Mouse (Mus musculus) Patski (cell line): ENCODE data around the gene Adk. TPM values are rescaled to one million over a fixed set of nuclear protein-coding genes. Genes with fewer than 3 reads are reported as not detected.

ENCODE experiments used
- ATAC-seq: fragments of 100-300 bp; one replicate; pipeline ENCODE4 v1.8.0; 2021
- CTCF ChIA-PET: fragments of 350-600 bp; sonication (Branson Sonifier 250); formaldehyde crosslinking; loops from one replicate; lab custom pipeline; 2022; ENCODE audit warnings: inconsistent platforms; lab: Charles Lee
- POLR2A ChIA-PET: fragments of 350-600 bp; sonication (Branson Sonifier 250); formaldehyde crosslinking; loops from one replicate; lab custom pipeline; 2022; ENCODE audit warnings: antibody characterized with exemption, inconsistent platforms; lab: Charles Lee
- DNase-seq: peaks from one replicate; pipeline ENCODE4 v3.0.0-alpha.2; 2011; ENCODE audit warnings: low read depth, low spot score
- H3K27me3 ChIP-seq: fragments of 371-371 bp; one replicate; pipeline ENCODE4 v1.5.1; 2021
- CTCF ChIP-seq: fragments of 100-300 bp; IDR thresholded peaks from one replicate; pipeline ENCODE4 v1.5.1; 2021
- in situ Hi-C: fragments of 300-500 bp; cut with MboI; formaldehyde crosslinking; loops from 3 replicates; pipeline ENCODE4 v1.11.1; 2018; ENCODE audit warnings: low pct_unique_long_range_greater_than_20kb, mixed read lengths
- polyA plus RNA-seq: library from polyadenylated mRNA; unstranded; gene quantifications from one replicate; pipeline ENCODE4 v1.2.3, GENCODE M21; 2021

The Adk gene
- polyA plus RNA-seq, 1 experiment from 2014 or later, result 55.1 TPM

GRCm38 (mm10) chr14:21062766-21063513, 10.6 kb downstream of the Adk start:
- ATAC-seq, result no peak
- ChIA-PET CTCF (interaction anchor here (0.7 to 3.4 kb wide), 2 partner anchors 12 to 53 kb away, joined by 3 to 13 read pairs; no protein-coding TSS in a partner anchor), POLR2A (interaction anchor here (0.6 to 1.1 kb wide), 2 partner anchors 10 to 1315 kb away, joined by 3 read pairs; partner anchors contain the start of genes Adk and Ap3m1)
- no peaks in the 10 kb centered on the region for H3K27me3 ChIP-seq
- in situ Hi-C loops, result no loop called here
- DNase-seq, result no peak
- no peak for TF ChIP-seq CTCF

- H3K27me3 ChIP-seq, result no peaks in the 10 kb centered on the region
- CTCF ChIA-PET, result interaction anchor here (1.0 kb wide), 1 partner anchor 15 kb away, joined by 3 read pairs; no protein-coding TSS in a partner anchor
- no peak for DNase-seq
- POLR2A ChIA-PET, result interaction anchor here (0.7 to 1.0 kb wide), 4 partner anchors 11 to 48 kb away, joined by 3 to 4 read pairs (median 3); partner anchors contain the start of genes Adk and Ap3m1
- in situ Hi-C loops, result no loop called here
- no peak for TF ChIP-seq CTCF
- no peak for ATAC-seq
Measured at GRCm38 (mm10) chr14:21064321-21064720, 11.9 kb downstream of the Adk start.

GRCm38 (mm10) chr14:21065490-21066162, 13.3 kb downstream of the Adk start:
- in situ Hi-C loops, result no loop called here
- ChIA-PET POLR2A (interaction anchor here (0.7 kb wide), 1 partner anchor 26 kb away, joined by 3 read pairs; no protein-coding TSS in a partner anchor), CTCF (interaction anchor here (1.2 kb wide), 1 partner anchor 10 kb away, joined by 3 read pairs; no protein-coding TSS in a partner anchor)
- no peak for ATAC-seq
- no peak for DNase-seq
- TF ChIP-seq CTCF, result no peak
- H3K27me3 ChIP-seq, result no peaks in the 10 kb centered on the region

- in situ Hi-C loops, result no loop called here
- ChIA-PET POLR2A (no interaction called here), CTCF (interaction anchor here (1.0 to 3.4 kb wide), 4 partner anchors 10 to 43 kb away, joined by 4 to 15 read pairs (median 5); partner anchors contain the start of genes Adk and Ap3m1)
- no peak for DNase-seq
- no peaks in the 10 kb centered on the region for H3K27me3 ChIP-seq
- no peak for ATAC-seq
- TF ChIP-seq CTCF, result peak; percentile 48
Measured at GRCm38 (mm10) chr14:21069594-21069993, 17.2 kb downstream of the Adk start.

- DNase-seq (no peak), ATAC-seq (no peak)
- ChIA-PET CTCF (interaction anchor here (0.7 to 3.1 kb wide), 2 partner anchors 12 to 270 kb away, joined by 3 to 13 read pairs; no protein-coding TSS in a partner anchor), POLR2A (no interaction called here)
- TF ChIP-seq CTCF, result no peak
- H3K27me3 ChIP-seq, result no peaks in the 10 kb centered on the region
- in situ Hi-C loops, result no loop called here
Measured at GRCm38 (mm10) chr14:21073981-21074380, 21.6 kb downstream of the Adk start.

GRCm38 (mm10) chr14:21074398-21075320, 22.3 kb downstream of the Adk start:
- no peaks in the 10 kb centered on the region for H3K27me3 ChIP-seq
- POLR2A ChIA-PET, result interaction anchor here (0.6 to 1.5 kb wide), 3 partner anchors 10 to 24 kb away, joined by 3 to 4 read pairs (median 4); no protein-coding TSS in a partner anchor
- no peak for ATAC-seq
- DNase-seq, result no peak
- CTCF ChIA-PET, result interaction anchor here (0.7 to 3.1 kb wide), 6 partner anchors 8 to 271 kb away, joined by 3 to 13 read pairs (median 4); partner anchors contain the start of gene Adk
- in situ Hi-C loops, result no loop called here
- TF ChIP-seq CTCF, result no peak

- H3K27me3 ChIP-seq, result no peaks in the 10 kb centered on the region
- POLR2A ChIA-PET, result interaction anchor here (0.6 to 1.5 kb wide), 4 partner anchors 9 to 26 kb away, joined by 3 to 4 read pairs (median 4); no protein-coding TSS in a partner anchor
- TF ChIP-seq CTCF, result no peak
Measured at GRCm38 (mm10) chr14:21075751-21076500, 23.6 kb downstream of the Adk start.

GRCm38 (mm10) chr14:21076501-21077194, 24.3 kb downstream of the Adk start:
- CTCF ChIA-PET, result interaction anchor here (1.2 to 3.1 kb wide), 2 partner anchors 9 to 14 kb away, joined by 3 to 13 read pairs; no protein-coding TSS in a partner anchor
- no peak for DNase-seq
- in situ Hi-C loops, result no loop called here
- POLR2A ChIA-PET, result interaction anchor here (1.0 to 1.1 kb wide), 2 partner anchors 9 to 25 kb away, joined by 3 read pairs; no protein-coding TSS in a partner anchor
- no peaks in the 10 kb centered on the region for H3K27me3 ChIP-seq
- ATAC-seq, result peak; percentile 9
- no peak for TF ChIP-seq CTCF

More at GRCm38 (mm10) chr14:21075751-21076500, 23.6 kb downstream of the Adk start:
- in situ Hi-C loops, result no loop called here
- ATAC-seq, result peak; percentile 93
- peak; percentile 49 for DNase-seq
- CTCF ChIA-PET, result interaction anchor here (1.2 to 3.1 kb wide), 5 partner anchors 9 to 23 kb away, joined by 3 to 13 read pairs (median 4); partner anchors contain the start of gene Adk
